Mouse (Mus musculus): ENCODE results near the gene Trabd2b.

Trabd2b gene

DNA sequence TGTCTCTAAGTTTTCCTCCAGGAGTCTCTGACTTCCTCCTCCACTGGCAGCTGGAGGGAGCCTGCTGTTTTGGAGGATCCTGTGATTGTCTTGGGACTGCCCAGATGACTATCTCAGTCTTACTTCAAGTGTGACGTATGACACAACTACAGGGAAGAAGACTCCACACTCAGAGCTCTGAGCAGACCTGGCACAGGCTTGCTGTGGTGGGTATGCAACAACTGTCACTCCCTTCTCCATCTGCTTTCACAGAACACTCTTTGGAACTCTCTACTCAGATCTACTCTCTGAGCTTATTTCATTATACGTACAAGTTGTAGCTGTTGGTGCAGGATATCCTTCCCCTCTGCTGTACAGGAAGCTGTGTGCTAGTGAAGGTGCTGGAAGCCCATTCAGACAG lies 251.4 kb downstream of the Trabd2b start:
- no peak for DNase-seq

DNA sequence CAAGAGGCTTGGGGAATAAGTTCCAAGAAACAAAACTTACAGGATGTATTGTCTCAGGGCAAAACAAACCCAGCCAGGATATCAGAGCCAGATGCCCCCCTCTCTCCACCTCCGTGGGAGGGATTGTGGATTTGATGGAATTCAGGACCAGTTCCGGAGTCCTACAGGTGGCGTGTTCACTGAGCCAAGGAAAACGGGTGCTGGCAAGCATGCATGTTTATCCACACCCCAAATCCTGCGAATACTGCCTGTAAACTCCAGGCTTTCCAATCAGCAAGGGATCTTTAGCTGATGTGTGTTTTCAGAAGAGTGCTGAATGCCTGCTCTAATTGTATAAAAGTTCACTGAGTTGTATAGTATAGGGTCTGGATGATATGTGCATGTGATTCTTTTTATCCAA lies 253.4 kb downstream of the Trabd2b start:
- no peak for DNase-seq

- DNase-seq, result peak; percentile 21
These were observed 257.8 kb downstream of the Trabd2b start for GRCm38 (mm10) chr4:114664063-114665036.

All from kidney, postnatal 10 days (tissue).